Mouse (Mus musculus) Muller cell, postnatal 12 days (primary cell): Measurements from ENCODE around the gene Myh7b.
"Not testable (repeated sequence)": the region's sequence is repeated elsewhere in the genome, so short reads cannot be mapped to it uniquely, and the experiment has no call there.

ENCODE experiments used
- DNase-seq: peaks from one replicate; pipeline ENCODE4 v3.0.0-alpha.2; 2015; ENCODE audit errors: inconsistent ontology term

Myh7b gene

GRCm38 (mm10) chr2:155604560-155605235, 6.3 kb upstream of the Myh7b start:
- DNase-seq = no peak

GRCm38 (mm10) chr2:155605236-155605589, 5.8 kb upstream of the Myh7b start:
- not testable (repeated sequence) for DNase-seq

GRCm38 (mm10) chr2:155606360-155606759, 4.7 kb upstream of the Myh7b start:
- DNase-seq = no peak

GRCm38 (mm10) chr2:155611834-155612550, 980 bp downstream of the Myh7b start:
- no peak for DNase-seq

- peak; percentile 62 for DNase-seq
These were observed 2.3 kb downstream of the Myh7b start for GRCm38 (mm10) chr2:155613326-155613755.

GRCm38 (mm10) chr2:155613953-155614352, 2.9 kb downstream of the Myh7b start:
- DNase-seq = no peak

GRCm38 (mm10) chr2:155616971-155617370, 6.0 kb downstream of the Myh7b start:
- no peak for DNase-seq

GRCm38 (mm10) chr2:155619817-155620216, 8.8 kb downstream of the Myh7b start:
- DNase-seq = peak; percentile 88

GRCm38 (mm10) chr2:155622606-155623005, 11.6 kb downstream of the Myh7b start:
- DNase-seq = no peak

GRCm38 (mm10) chr2:155623996-155624395, 13.0 kb downstream of the Myh7b start:
- DNase-seq = no peak

GRCm38 (mm10) chr2:155624730-155625129, 13.7 kb downstream of the Myh7b start:
- DNase-seq = peak; percentile 51

GRCm38 (mm10) chr2:155626277-155626676, 15.3 kb downstream of the Myh7b start:
- DNase-seq = no peak

- peak; percentile 71 for DNase-seq
These were observed 16.2 kb downstream of the Myh7b start for GRCm38 (mm10) chr2:155627030-155627738.

- no peak for DNase-seq
These were observed 17.1 kb downstream of the Myh7b start for GRCm38 (mm10) chr2:155628112-155628511.

GRCm38 (mm10) chr2:155628519-155628918, 17.5 kb downstream of the Myh7b start:
- no peak for DNase-seq

- DNase-seq = peak; percentile 45
These were observed 18.2 kb downstream of the Myh7b start for GRCm38 (mm10) chr2:155629231-155629661.

GRCm38 (mm10) chr2:155630153-155630552, 19.1 kb downstream of the Myh7b start:
- DNase-seq = no peak

GRCm38 (mm10) chr2:155630590-155631416, 19.8 kb downstream of the Myh7b start:
- no peak for DNase-seq

- DNase-seq = no peak
These were observed 21.3 kb downstream of the Myh7b start for GRCm38 (mm10) chr2:155632138-155632936.

- no peak for DNase-seq
These were observed 22.1 kb downstream of the Myh7b start for GRCm38 (mm10) chr2:155633121-155633520.

GRCm38 (mm10) chr2:155633731-155634130, 22.7 kb downstream of the Myh7b start:
- no peak for DNase-seq
